Mouse (Mus musculus): ENCODE data around the gene Phka2. TPM values are rescaled to one million over a fixed set of nuclear protein-coding genes. Genes with fewer than 3 reads are reported as not detected.
A peak's percentile ranks its signal among the peaks of the same experiment; 100 is the strongest.

Gene Phka2
- total and polyA plus RNA-seq, 3 experiments, result 16.6 to 31.0 TPM; not detected in 1

GRCm38 (mm10) chrX:160601053-160601452 is 99.1 kb downstream of the Phka2 start:
- H3K36me3 ChIP-seq (ENCODE audit: control insufficient read depth in 1 of 2, insufficient read depth in 2 of 2, low read length in 2 of 2), result no peaks in the 10 kb centered on the region
- no peak overlapping the region for H3K9ac ChIP-seq (ENCODE audit: control insufficient read depth, low read depth, low read length, poor library complexity, severe bottlenecking)
- peak; percentile 50 for DNase-seq (ENCODE audit: low read depth, low spot score)
- H3K4me3 ChIP-seq (ENCODE audit: control insufficient read depth in 1 of 2, insufficient read depth in 1 of 2, low read depth in 2 of 2, low read length in 2 of 2), result no peak overlapping the region
- no peaks in the 10 kb centered on the region for H3K9me3 ChIP-seq (replicated peaks; ENCODE audit: insufficient read depth, low read length)
- TF ChIP-seq POLR2AphosphoS2 (IDR thresholded peaks at IDR 0.05; ENCODE audit: low read length), result no peak
- TF ChIP-seq GATA1 (IDR thresholded peaks at IDR 0.05; ENCODE audit: low read depth, low read length), result no peak
- TF ChIP-seq HCFC1 (IDR thresholded peaks at IDR 0.05; ENCODE audit: low read depth, low read length), result no peak
- TF ChIP-seq ZKSCAN1 (IDR thresholded peaks at IDR 0.05; ENCODE audit: low read depth, low read length), result no peak
- no peak for TF ChIP-seq ETS1 (IDR thresholded peaks at IDR 0.05; ENCODE audit: low read depth, low read length)
- H3K27ac ChIP-seq (ENCODE audit: control insufficient read depth, low read depth, low read length), result no peak overlapping the region
- H3K4me1 ChIP-seq (ENCODE audit: control insufficient read depth in 1 of 2, insufficient read depth in 2 of 2, low read length in 2 of 2), result no peaks in the 10 kb centered on the region
- H3K27me3 ChIP-seq (ENCODE audit: control insufficient read depth in 1 of 2, insufficient read depth in 2 of 2, low read length in 2 of 2), result no peaks in the 10 kb centered on the region
- H3K79me2 ChIP-seq (ENCODE audit: control insufficient read depth, insufficient read depth, low read length, poor library complexity), result no peaks in the 10 kb centered on the region

DNA sequence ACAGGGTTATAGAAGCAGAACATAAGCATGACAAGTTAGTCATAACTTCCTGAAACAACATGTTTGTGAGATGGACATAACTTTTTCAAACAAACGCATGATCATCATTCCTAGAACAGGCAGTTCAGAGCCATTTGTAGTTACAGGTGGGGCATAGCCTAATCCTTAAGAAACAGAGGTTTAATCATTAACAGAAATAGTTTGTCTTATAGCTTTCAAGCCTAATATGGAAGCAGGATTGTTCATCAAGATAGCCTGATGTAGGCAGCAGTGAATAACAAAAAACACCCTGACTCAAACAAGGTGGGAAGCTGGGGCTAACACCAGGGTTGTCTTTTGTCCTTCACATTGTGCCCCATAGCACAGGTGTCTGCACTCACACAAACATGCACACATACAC is 100.8 kb downstream of the Phka2 start:
- no peak overlapping the region for H3K9ac ChIP-seq (ENCODE audit: control insufficient read depth, low read depth, low read length, poor library complexity, severe bottlenecking)
- no peaks in the 10 kb centered on the region for H3K9me3 ChIP-seq (replicated peaks; ENCODE audit: insufficient read depth, low read length)
- H3K4me3 ChIP-seq (ENCODE audit: control insufficient read depth in 1 of 2, insufficient read depth in 1 of 2, low read depth in 2 of 2, low read length in 2 of 2), result no peak overlapping the region
- H3K27ac ChIP-seq (ENCODE audit: control insufficient read depth, low read depth, low read length), result no peak overlapping the region
- DNase-seq (ENCODE audit: low read depth, low spot score), result no peak
- H3K79me2 ChIP-seq (ENCODE audit: control insufficient read depth, insufficient read depth, low read length, poor library complexity), result no peaks in the 10 kb centered on the region
- no peak for TF ChIP-seq TAL1 (IDR thresholded peaks at IDR 0.05; ENCODE audit: low read length)
- TF ChIP-seq POLR2A (IDR thresholded peaks at IDR 0.05; ENCODE audit: control insufficient read depth in 1 of 2, insufficient read depth in 1 of 2, low read depth in 1 of 2, low read length in 2 of 2, poor library complexity in 1 of 2), result no peak
- no peak for TF ChIP-seq GATA1 (IDR thresholded peaks at IDR 0.05; ENCODE audit: low read depth, low read length)
- no peak for TF ChIP-seq ELF1 (IDR thresholded peaks at IDR 0.05; ENCODE audit: low read depth, low read length)
- TF ChIP-seq CTCF (IDR thresholded peaks at IDR 0.05 in 2 of 3, conservative IDR thresholded peaks at IDR 0.05 in 1 of 3; ENCODE audit: control insufficient read depth in 1 of 3, insufficient read depth in 1 of 3, low read depth in 2 of 3, low read length in 3 of 3, poor library complexity in 1 of 3, severe bottlenecking in 1 of 3), result no peak
- TF ChIP-seq SIN3A (IDR thresholded peaks at IDR 0.05; ENCODE audit: low read length), result no peak
- H3K36me3 ChIP-seq (ENCODE audit: control insufficient read depth in 1 of 2, insufficient read depth in 2 of 2, low read length in 2 of 2), result no peaks in the 10 kb centered on the region
- H3K4me1 ChIP-seq (ENCODE audit: control insufficient read depth in 1 of 2, insufficient read depth in 2 of 2, low read length in 2 of 2), result no peaks in the 10 kb centered on the region
- H3K27me3 ChIP-seq (ENCODE audit: control insufficient read depth in 1 of 2, insufficient read depth in 2 of 2, low read length in 2 of 2), result no peaks in the 10 kb centered on the region

- H3K27ac ChIP-seq (ENCODE audit: control insufficient read depth, low read depth, low read length), result no peak overlapping the region
- H3K9me3 ChIP-seq (replicated peaks; ENCODE audit: insufficient read depth, low read length), result no peaks in the 10 kb centered on the region
- no peaks in the 10 kb centered on the region for H3K4me1 ChIP-seq (ENCODE audit: control insufficient read depth in 1 of 2, insufficient read depth in 2 of 2, low read length in 2 of 2)
- no peak overlapping the region for H3K4me3 ChIP-seq (ENCODE audit: control insufficient read depth in 1 of 2, insufficient read depth in 1 of 2, low read depth in 2 of 2, low read length in 2 of 2)
- H3K79me2 ChIP-seq (ENCODE audit: control insufficient read depth, insufficient read depth, low read length, poor library complexity), result no peaks in the 10 kb centered on the region
- no peaks in the 10 kb centered on the region for H3K36me3 ChIP-seq (ENCODE audit: control insufficient read depth in 1 of 2, insufficient read depth in 2 of 2, low read length in 2 of 2)
- no peak for TF ChIP-seq EP300 (IDR thresholded peaks at IDR 0.05; ENCODE audit: low read depth in 1 of 2, low read length in 2 of 2)
- no peak for TF ChIP-seq USF2 (IDR thresholded peaks at IDR 0.05; ENCODE audit: borderline replicate concordance in 1 of 2, insufficient read depth in 1 of 2, low read depth in 1 of 2, low read length in 2 of 2)
- no peak for TF ChIP-seq ZKSCAN1 (IDR thresholded peaks at IDR 0.05; ENCODE audit: low read depth, low read length)
- no peak for TF ChIP-seq JUND (IDR thresholded peaks at IDR 0.05; ENCODE audit: low read depth, low read length)
- TF ChIP-seq ZNF384 (IDR thresholded peaks at IDR 0.05; ENCODE audit: low read depth, low read length), result no peak
- H3K9ac ChIP-seq (ENCODE audit: control insufficient read depth, low read depth, low read length, poor library complexity, severe bottlenecking), result no peak overlapping the region
- DNase-seq (ENCODE audit: low read depth, low spot score), result no peak
- H3K27me3 ChIP-seq (ENCODE audit: control insufficient read depth in 1 of 2, insufficient read depth in 2 of 2, low read length in 2 of 2), result no peaks in the 10 kb centered on the region
Observed at GRCm38 (mm10) chrX:160603316-160603715, 101.3 kb downstream of the Phka2 start.
